Mouse (Mus musculus): ENCODE measurements at regions not wholly inside any gene's neighbourhood (a gene's known extent, or its start where the extent isn't known, plus 50 kb on each side); places are given as distances from the start of the nearest gene placed in this dataset.

DNA sequence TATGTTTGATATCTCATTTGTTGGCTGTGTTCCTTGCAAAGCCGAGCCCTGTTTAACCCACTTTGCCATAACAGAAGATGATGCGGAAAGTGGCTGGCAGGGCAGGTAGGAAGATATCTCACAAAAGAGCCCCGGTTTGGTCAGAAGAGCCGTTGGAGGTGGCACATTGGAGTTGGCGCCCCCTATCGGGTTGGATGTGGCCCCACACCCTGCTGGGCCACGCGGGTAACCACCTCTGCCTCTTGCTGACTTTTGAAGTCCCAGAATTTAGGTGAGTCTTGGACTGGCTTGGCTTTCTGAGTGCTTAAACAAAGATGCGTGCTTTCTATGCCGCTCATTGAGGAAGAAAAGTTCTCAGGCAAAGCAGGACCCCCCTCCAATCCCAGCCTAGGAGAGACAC is 56.1 kb downstream of the Gm4791 start:
- ATAC-seq (replicated peaks; ENCODE audit: poor library complexity, severe bottlenecking) = no peak

DNA sequence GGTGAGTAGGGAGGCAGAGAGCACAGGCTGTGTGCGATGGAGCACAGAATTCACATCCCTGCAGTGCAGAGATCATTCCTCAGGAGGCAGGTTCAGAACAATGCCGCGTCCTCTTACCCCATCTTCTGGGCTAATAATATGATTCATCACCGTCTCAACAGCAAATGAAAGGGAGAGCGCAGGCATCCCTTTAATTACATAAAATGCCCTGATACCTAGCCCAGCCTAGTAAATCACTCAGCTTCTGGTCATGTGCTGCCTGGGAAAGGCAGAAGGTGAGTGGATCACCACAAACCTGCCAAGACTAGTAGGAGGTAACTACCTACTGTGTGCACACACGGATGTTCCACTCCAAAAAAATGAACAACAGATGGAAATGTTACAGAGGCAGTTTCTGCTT is 57.0 kb downstream of the Gm4791 start:
- ATAC-seq (replicated peaks; ENCODE audit: poor library complexity, severe bottlenecking) = no peak

DNA sequence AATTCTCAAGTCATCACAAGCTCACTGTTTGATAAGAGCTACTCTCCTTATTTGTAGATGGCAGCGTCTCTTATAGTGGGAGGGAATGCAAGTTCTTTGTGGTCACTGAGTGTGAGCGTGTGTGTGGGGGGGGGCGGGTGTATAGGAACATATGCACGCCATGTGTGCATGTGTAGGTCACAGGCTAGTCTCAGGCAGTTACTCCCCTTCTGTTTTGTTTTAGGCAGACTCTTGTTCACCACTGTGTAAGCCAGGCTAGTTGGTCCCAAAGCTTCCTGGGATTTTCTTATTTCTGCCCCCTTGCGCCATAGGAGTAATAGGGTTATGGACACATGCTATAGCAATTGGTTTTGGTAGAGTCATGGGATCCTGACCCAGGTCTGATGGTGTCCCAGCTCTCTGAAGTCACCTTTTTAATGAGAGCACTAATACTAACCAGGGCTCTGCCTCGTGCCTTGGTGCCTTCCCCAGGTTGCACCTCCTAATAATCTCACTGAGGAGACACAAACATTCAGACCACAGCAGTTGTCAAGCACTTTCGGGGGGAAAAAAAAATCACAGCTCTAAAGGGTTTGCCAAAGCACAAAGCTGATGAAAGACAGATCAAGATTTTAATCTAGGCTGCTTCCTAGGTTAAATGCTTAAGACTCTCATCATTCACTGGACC is 60.9 kb downstream of the Gm4791 start:
- no peak for ATAC-seq (replicated peaks; ENCODE audit: poor library complexity, severe bottlenecking)

DNA sequence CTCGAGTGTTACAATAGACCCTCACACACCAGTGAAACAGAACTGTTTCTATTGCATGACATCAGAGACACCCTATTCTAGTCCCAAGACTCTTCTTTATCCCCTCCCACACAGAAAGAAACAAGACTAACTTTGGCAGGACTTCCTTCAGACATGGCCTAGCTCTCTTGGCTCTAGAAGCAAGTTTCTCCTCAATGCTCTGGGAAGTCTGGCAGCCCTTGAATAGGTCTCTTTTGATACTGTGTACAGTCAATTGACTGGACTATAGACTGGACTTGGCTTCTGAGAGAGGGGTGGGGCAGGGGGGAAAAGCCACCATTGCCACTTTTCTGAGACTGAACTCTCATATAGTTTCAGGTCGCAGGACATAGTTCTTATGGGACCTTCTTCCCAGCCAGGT is 62.2 kb downstream of the Gm4791 start:
- ATAC-seq (replicated peaks; ENCODE audit: poor library complexity, severe bottlenecking) = no peak

DNA sequence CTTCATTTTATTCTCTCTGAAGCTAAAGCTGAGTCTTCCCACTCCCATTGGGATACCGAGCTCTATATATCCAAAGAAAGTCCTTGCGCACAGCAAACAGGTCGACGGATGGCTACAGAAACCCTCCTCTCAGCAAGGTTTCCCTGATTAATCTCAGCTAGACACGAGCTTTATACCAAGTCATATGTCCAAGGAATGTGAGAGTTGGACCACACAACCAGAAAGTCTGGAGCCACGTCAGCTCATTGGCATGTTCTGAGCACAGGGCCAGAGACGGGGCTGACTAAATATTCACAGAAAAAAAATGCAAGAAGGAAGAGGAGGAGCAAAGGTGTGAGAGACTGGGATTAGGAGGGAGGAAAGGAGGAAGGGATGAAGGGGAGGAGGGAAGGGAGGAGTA is 64.0 kb downstream of the Gm4791 start:
- ATAC-seq (replicated peaks; ENCODE audit: poor library complexity, severe bottlenecking) = no peak

DNA sequence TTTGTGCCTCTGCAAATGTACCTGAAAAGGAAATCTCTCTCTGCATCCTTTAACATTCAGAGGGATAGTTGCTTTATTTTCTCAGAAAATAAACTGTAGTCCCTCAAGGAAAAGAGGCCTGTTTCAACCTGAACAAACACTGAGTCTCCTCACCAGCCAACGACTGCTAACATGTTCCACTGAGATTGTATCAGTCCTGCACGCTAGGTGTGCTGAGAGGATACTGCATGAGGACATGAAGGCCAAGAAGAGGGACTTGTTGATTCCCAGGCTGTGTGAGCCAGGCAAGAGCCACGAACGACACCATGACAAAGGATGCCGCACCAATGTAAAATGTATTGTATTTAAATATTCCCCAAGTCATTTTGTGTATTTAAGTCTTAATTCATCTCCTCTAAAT is 65.2 kb downstream of the Gm4791 start:
- no peak for ATAC-seq (replicated peaks; ENCODE audit: poor library complexity, severe bottlenecking)

DNA sequence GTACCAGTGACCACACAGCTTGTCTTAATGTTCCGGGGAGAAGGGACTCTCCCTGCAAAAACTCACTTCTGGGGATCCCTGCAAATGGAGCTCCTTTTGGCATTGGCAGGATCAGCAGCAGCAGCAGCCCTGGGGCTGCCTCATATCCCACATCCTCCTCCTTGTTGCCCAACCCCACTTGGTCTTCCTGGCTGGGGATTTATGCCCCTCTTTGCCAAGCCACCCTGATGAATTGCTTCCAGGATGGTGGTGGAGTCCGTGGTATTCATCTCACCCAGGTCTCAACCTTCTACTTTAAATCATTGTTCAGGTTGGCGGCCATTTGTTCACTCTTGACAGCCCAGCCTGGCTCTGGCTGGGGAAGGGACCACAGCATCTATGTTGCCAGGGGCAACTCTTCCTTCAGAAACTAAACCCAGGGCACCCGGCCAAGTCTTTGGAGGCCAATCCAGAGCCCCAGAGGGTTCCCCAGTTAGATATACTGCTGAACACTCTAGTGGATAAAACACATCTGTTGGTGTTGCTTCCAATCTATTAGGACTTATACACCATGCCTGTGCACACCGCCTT is 66.0 kb downstream of the Gm4791 start:
- ATAC-seq (replicated peaks; ENCODE audit: poor library complexity, severe bottlenecking) = no peak

DNA sequence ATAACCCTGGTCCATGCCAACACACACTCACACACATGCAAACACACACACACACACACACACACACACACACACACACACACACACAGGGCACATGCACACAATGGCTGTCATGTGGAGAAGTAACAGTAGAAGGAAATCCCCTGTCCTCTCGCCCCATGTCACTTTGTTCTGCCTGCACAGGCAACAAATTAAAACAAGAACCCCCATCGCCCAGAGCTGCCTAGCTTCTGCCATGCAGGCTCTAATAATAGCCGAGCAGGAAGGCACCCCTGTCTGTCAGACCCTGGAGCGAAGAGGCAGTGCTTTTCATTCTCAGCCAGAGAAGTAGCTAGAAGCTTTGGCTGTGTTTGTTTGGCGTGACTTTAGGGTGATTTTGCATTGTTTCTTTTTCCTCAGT is 70.9 kb downstream of the Gm4791 start:
- no peak for ATAC-seq (replicated peaks; ENCODE audit: poor library complexity, severe bottlenecking)

DNA sequence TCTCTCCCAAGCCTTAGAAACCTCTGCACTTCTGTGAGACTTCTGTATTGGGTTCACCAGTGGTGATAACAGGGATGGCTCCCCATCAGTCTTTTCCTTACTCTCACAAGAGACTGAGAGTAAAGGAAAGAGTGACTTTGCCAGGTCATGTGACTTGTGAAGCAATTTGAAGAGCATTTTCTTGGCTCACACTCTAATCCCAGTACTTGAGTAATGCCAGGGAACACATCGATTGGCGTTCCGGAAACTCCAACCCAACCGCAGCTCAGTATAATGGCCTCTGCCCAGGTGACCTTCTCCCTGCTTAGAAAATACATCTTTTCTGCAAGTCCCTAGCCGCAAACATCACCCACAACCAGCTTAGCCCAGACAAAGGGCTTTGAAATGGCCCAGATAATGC is 72.4 kb downstream of the Gm4791 start:
- ATAC-seq (replicated peaks; ENCODE audit: poor library complexity, severe bottlenecking) = no peak

DNA sequence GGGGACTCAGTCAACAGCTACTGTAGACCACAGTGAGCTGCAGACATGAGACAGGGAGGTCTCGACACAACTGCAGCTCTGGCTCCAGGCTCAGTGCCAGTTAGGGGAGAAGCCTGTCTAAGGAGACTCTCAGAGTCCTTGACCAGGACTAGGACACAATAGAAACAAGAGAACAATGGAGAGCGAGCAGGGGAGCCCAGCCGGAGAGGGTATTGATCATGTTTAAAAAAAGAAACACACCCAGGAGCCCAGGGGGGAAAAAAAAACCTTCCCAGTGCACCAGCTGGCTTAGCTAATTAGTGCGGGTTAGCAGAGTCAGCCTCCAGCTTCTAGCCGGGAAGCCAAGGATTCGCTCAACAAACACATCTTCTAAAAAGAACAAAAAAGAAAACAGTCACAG is 78.4 kb downstream of the Gm4791 start:
- ATAC-seq (replicated peaks; ENCODE audit: poor library complexity, severe bottlenecking) = no peak

DNA sequence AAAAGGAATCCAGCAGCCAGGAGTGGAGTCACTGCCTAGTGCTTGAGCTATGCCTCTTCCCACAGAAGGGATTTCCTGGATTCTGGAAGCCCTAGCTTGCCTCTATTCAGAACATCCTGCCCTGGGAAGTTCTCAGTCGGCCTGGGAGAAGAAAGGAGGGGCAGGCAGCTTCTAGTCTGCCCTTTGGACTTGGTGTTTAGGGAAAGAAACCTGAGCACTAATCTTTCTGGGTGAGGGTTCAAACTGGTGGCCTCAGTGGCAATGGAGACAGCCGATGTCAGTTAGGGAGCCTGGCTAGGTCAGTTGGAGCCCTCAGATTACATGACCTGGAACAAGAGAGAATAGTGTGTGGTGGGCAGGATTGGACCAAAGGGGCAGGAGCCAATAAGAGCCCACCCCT is 78.9 kb downstream of the Gm4791 start:
- no peak for ATAC-seq (replicated peaks; ENCODE audit: poor library complexity, severe bottlenecking)

DNA sequence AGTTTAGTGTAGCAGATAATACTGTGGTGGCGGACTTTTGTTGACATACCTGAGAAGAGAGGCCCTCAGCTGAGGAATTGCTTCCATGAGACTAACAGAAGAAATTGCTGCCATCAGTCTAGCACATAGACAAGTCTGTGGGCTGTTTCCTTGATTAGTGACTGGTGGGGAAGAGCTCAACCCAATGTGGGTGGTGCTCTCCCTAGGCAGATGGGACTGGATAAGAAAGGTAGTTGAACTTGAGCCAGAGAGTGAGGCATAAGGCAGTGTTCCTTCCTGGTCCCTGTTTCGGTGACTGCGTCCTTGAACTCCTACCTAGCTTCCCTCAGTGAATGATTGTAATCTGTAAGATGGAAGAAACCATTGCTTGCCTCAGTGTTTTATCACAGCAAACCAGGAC is 79.4 kb downstream of the Gm4791 start:
- no peak for ATAC-seq (replicated peaks; ENCODE audit: poor library complexity, severe bottlenecking)

DNA sequence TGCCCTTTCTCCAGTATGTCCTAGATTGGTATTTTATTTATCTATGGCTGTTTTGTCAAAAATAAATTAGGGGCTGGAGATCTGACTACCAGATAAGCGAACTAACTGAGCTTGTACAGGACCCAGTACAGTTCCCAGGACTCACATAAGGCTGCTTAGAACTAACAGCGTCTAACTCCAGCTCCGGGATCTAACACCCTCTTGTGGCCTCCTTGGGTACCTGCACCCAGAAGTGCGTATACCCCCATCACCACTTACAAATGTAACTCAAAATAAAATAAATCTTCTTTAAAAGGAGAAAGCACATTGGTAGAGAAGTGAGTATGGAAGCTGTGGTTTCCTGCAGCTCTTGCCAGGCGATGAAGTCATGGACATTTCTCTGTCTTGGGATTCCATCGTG is 82.9 kb downstream of the Gm4791 start:
- no peak for ATAC-seq (replicated peaks; ENCODE audit: poor library complexity, severe bottlenecking)

DNA sequence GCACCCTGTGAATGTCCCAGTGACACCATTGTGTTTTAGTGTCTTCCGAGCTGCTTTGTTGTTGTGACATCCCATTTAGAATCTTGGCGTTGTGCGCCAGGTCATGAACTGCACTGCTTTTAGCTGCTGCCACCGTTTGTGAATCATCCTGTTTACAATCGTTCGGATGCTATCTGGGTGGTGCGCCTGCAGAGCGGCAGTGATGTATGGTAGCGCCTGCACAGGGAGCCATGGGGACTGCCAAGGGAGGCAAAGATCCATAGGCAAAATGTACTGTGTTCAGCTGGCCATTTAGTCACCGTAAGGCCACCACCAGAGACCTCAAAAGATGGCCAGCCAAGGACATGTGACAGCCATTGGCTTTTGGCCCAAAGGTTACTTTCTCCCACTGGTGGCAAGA is 93.3 kb downstream of the Gm4791 start:
- no peak for ATAC-seq (replicated peaks; ENCODE audit: poor library complexity, severe bottlenecking)

DNA sequence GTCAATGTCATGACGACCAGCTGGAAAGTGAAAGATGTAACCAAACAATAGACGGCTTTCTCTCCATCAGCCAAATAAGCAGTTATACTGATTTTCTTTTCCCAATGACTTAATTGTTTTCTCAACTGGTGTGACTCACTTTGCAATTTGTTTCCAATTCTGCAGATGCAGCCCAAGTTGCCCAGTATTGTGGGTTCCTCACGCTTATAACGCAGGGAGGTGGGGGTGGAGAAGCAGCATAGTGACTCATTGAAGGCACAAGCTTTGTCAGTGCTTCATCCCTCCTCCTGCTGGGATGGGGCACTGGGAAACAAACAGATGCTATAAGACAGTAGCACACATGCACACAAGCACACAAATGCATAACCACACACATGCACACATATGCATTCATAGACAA is 97.1 kb downstream of the Gm4791 start:
- no peak for ATAC-seq (replicated peaks; ENCODE audit: poor library complexity, severe bottlenecking)

DNA sequence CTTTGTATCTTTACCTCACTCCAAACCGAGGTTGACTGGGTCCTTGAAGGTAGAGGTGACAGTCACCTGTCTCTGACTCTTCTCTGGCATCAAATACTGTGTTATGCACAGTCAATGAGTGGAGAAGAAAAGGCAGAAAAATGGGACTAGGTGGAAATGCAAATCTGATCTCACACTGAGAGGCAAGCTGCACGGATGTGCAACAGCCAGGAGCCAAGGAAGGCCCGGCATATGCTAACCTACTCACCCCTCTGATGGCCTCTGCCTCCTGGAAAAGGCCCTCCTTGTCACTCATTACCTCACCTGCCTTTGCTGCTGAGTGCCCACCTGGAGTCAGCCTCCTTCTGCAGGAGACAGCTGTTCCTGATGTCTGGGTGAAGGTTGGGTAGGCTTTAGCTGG is 104.8 kb downstream of the Gm4791 start:
- ATAC-seq (replicated peaks; ENCODE audit: poor library complexity, severe bottlenecking) = no peak

DNA sequence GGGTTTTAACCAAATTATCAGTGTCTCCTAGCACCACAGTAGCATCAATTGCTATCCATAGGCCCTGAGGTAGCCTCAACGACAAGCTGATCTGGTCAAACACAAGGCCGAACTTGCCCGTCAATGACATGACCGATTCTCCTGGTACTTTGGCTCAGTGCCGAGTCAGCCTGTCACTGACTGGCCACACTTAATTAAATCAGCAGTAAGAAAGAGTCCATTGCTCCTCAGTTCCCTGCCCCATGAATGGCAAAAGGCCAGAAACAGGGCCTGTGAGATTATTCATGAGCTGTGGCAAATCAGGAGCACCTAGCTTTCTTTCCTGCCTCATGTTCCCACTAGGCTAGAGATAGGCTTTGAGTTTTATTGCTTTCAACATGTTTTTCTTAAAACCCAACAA is 105.4 kb downstream of the Gm4791 start:
- no peak for ATAC-seq (replicated peaks; ENCODE audit: poor library complexity, severe bottlenecking)

DNA sequence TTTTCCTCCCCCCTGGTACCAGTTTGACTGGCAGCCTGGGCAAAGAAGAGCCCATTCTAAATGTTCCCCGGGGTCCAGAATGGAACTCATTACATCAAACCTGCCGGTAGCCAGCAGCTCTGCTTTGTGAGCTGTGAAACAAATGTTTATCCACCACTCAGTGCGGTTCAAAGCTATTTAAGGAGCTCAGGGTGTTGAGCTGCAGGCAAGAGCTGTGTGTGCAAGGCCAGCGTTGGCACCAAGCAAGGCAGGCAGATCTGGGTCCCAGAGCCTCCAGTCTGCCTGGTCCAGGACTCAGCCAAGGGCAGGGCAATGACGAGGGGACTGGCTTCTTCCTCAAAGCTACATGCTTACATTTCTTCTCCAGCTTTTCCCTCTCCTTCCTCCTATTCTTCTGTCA is 109.6 kb downstream of the Gm4791 start:
- no peak for ATAC-seq (replicated peaks; ENCODE audit: poor library complexity, severe bottlenecking)

DNA sequence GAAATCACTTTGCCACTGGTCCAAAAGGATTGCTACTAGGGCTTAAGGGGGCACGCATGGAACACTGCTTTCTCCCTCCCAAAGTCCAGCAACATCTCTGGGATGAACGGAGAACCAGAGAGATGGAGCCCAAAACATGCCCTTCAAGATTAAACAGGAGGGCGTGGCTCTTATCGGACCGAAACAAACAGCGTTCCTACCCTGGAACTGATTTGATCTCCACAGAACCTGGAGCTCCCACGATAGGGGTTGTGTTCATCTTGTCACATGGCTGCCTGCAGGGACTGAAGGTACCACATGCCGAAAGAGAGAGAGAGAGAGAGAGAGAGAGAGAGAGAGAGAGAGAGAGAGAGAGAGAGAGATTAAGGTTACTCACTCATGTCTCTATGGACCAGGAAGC is 120.7 kb downstream of the Gm4791 start:
- no peak for ATAC-seq (replicated peaks; ENCODE audit: poor library complexity, severe bottlenecking)

DNA sequence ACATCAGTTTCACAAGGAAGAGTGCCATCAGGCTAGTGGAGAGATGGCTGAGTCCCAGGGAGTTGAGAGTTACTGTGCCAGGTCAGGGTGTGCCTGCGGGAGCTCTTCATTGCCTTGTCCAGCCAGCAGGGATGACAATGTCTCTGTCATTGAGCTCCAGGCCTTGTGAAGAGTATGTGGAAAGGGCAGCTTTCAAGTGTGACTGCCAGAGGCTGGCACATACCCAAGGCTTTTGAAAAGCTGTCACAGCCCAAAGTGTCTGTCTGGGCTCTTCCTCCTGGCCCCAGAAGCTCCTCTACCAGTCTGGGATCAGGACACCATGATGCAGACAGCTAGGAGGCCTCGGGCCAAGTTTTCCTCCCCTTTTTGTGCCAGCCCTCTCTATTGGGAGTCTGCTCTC is 124.6 kb downstream of the Gm4791 start:
- ATAC-seq (replicated peaks; ENCODE audit: poor library complexity, severe bottlenecking) = no peak

DNA sequence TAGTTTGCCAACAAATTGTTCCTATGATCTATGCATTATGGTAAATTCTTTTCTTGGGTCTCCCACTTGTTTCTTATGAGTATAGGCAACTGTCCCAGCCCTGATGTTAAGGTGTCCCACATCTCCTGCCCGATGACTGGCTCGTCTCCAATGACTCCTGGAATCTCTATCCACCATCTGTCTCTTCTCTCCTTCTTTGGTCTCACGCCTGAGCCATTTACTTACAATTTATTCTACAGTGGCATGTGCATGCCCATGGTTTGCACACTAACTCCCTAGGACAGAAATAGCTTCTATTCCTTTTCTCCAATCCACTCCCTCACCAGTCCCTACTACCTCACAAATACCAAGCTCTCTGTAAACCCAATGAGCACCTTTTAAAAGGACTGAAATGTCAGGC is 127.0 kb downstream of the Gm4791 start:
- ATAC-seq (replicated peaks; ENCODE audit: poor library complexity, severe bottlenecking) = no peak

DNA sequence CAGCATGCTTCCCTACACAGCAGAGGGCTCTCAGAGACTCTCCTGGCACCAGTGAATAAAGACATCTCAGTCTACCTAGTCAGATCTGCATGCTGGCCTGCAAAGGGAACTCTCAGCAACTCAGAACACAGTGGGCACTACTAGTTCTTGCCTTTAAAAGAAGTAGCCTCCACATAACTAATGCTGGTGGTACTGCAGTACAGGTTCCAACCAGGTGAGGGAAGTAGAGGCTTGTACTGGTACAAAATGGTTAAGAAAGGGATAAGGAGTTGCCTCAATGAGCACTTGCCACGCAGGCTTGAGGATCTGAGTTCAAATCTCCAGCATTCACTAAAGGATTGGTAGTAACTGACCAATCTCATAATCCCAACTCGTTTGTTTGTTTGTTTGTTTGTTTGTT is 127.7 kb downstream of the Gm4791 start:
- ATAC-seq (replicated peaks; ENCODE audit: poor library complexity, severe bottlenecking) = no peak
